Mouse (Mus musculus) mouse trophoblast stem cell (cell line): Measurements from ENCODE around the gene Tnk2.

Experiments
- in situ Hi-C, 2 experiments: fragments of 300-500 bp; cut with MseI, MboI; formaldehyde crosslinking; loops; 2 replicates in 1 of 2; 3 replicates in 1 of 2; pipeline ENCODE4 v1.15.1; 2025

Tnk2 gene

GRCm38 (mm10) chr16:32707824-32708456 is 64.3 kb downstream of the Tnk2 start:
- in situ Hi-C loops, result no loop called here

GRCm38 (mm10) chr16:32708457-32709033 is 64.9 kb downstream of the Tnk2 start:
- in situ Hi-C loops, result no loop called here

GRCm38 (mm10) chr16:32709116-32709515 is 65.4 kb downstream of the Tnk2 start:
- in situ Hi-C loops, result no loop called here

GRCm38 (mm10) chr16:32710426-32711070 is 66.9 kb downstream of the Tnk2 start:
- in situ Hi-C loops, result no loop called here

GRCm38 (mm10) chr16:32712202-32712601 is 68.5 kb downstream of the Tnk2 start:
- in situ Hi-C loops, result no loop called here

GRCm38 (mm10) chr16:32713556-32713955 is 69.9 kb downstream of the Tnk2 start:
- in situ Hi-C loops, result no loop called here

- in situ Hi-C loops, result no loop called here
Measured at GRCm38 (mm10) chr16:32715364-32715763, 71.7 kb downstream of the Tnk2 start.

- in situ Hi-C loops, result no loop called here
Measured at GRCm38 (mm10) chr16:32723163-32723562, 79.5 kb downstream of the Tnk2 start.

GRCm38 (mm10) chr16:32723767-32724166 is 80.1 kb downstream of the Tnk2 start:
- in situ Hi-C loops, result no loop called here

GRCm38 (mm10) chr16:32724259-32724658 is 80.6 kb downstream of the Tnk2 start:
- in situ Hi-C loops, result no loop called here

GRCm38 (mm10) chr16:32726501-32726900 is 82.8 kb downstream of the Tnk2 start:
- in situ Hi-C loops, result no loop called here

- in situ Hi-C loops, result no loop called here
Measured at GRCm38 (mm10) chr16:32728240-32728639, 84.6 kb downstream of the Tnk2 start.

- in situ Hi-C loops, result no loop called here
Measured at GRCm38 (mm10) chr16:32728730-32729129, 85.1 kb downstream of the Tnk2 start.
